ENCODE assay signal across 8 mouse cellular contexts in the genomic region with DNA sequence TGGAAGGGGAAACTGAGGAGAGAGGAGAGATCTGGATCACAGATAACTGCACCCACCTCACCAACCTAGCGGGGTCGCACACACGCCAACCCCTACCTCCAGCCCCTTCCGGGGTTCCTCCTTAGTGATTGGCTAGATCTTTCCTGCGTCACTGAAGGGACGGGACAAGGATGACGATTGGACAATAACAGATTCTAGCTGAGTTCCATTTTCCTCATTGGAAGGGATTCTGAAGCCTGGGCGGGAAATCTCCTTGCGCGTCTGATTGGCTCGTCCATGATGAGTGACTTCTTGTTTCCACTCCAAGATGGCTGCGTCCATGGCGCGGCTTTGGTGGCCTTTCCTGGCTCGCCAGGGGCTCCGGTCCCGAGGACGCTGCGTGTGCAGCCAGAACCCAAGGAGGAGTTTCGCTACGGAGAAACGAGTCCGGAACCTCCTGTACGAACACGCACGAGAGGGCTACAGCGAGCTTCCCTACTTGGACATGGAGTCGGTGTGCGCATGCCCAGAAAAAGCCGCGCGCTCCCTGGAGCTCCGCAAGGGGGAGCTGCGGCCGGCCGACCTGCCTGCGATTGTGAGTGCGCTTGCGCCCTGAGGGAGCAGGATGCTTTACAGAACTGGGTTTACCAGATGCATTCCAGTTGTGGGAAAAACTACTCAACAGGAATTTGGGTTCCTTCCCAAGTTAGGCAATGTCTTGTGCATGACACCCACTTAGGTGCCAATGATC. TPM values are rescaled to one million over a fixed set of nuclear protein-coding genes. Genes with fewer than 3 reads are reported as not detected.
DNase-seq lines count a peak whose midpoint lies in the region; ATAC-seq and TF ChIP-seq lines count a peak whose summit lies in the region.

A gene (minus strand): TSS at position 112 of the 730 bp plus-strand sequence.
A gene (plus strand): TSS at position 284 of the 730 bp plus-strand sequence.

- H3K4me2 ChIP-seq in heart, embryonic 15.5 days = peak within 1 kb of the TSS; percentile 68
- peak within 1 kb of the TSS; percentile 93 for H3K4me2 ChIP-seq in liver, embryonic 14.5 days (ENCODE audit: low read depth)
- peak within 1 kb of the TSS; percentile 96 for H3K4me2 ChIP-seq in neural tube, embryonic 11.5 days (ENCODE audit: low read depth)
- H3K4me2 ChIP-seq in stomach, postnatal 0 days (replicated peaks; ENCODE audit: low read depth) = peak within 1 kb of the TSS; percentile 86

- H3K9me3 ChIP-seq in forebrain, embryonic 10.5 days = no peaks in the 10 kb centered on the region
- H3K9me3 ChIP-seq in heart, embryonic 15.5 days (replicated peaks) = no peaks in the 10 kb centered on the region
- H3K9me3 ChIP-seq in liver, embryonic 14.5 days (ENCODE audit: control insufficient read depth, low read length) = no peaks in the 10 kb centered on the region
- H3K9me3 ChIP-seq in neural tube, embryonic 11.5 days (ENCODE audit: control insufficient read depth, low read length) = no peaks in the 10 kb centered on the region
- H3K9me3 ChIP-seq in stomach, postnatal 0 days (ENCODE audit: control insufficient read depth, low read length) = no peaks in the 10 kb centered on the region

- H3K4me3 ChIP-seq in forebrain, embryonic 10.5 days = peak within 1 kb of the TSS; percentile 80
- peak within 1 kb of the TSS; percentile 82 for H3K4me3 ChIP-seq in heart, embryonic 15.5 days
- peak within 1 kb of the TSS; percentile 77 to 88 for H3K4me3 ChIP-seq in liver, embryonic 14.5 days (ENCODE audit: insufficient read depth in 1 of 2, low read depth in 2 of 2, low read length in 2 of 2)
- peak within 1 kb of the TSS; percentile 68 for H3K4me3 ChIP-seq in neural tube, embryonic 11.5 days (ENCODE audit: low read depth, low read length)
- H3K4me3 ChIP-seq in stomach, postnatal 0 days (ENCODE audit: low read depth, low read length) = peak within 1 kb of the TSS; percentile 63

- H3K9ac ChIP-seq in heart, embryonic 15.5 days = peak within 1 kb of the TSS; percentile 79
- H3K9ac ChIP-seq in liver, embryonic 14.5 days (replicated peaks) = peak within 1 kb of the TSS; percentile 94
- peak within 1 kb of the TSS; percentile 81 for H3K9ac ChIP-seq in neural tube, embryonic 11.5 days (ENCODE audit: low read length)
- H3K9ac ChIP-seq in stomach, postnatal 0 days (ENCODE audit: low read length) = peak within 1 kb of the TSS; percentile 70

- peaks cover 64% of the 10 kb centered on the region for H3K36me3 ChIP-seq in forebrain, embryonic 10.5 days (replicated peaks)
- peaks cover 27% of the 10 kb centered on the region for H3K36me3 ChIP-seq in heart, embryonic 15.5 days
- peaks cover 3% of the 10 kb centered on the region for H3K36me3 ChIP-seq in liver, embryonic 14.5 days (replicated peaks; ENCODE audit: control insufficient read depth, insufficient read depth, low read depth)
- H3K36me3 ChIP-seq in neural tube, embryonic 11.5 days (ENCODE audit: control insufficient read depth, insufficient read depth, low read length) = peaks cover 5% of the 10 kb centered on the region; the same call in 1 of the 2 replicates
- no peaks in the 10 kb centered on the region; the same call in 1 of the 2 replicates for H3K36me3 ChIP-seq in stomach, postnatal 0 days (ENCODE audit: control insufficient read depth, insufficient read depth, low read length)

- TF ChIP-seq CTCF in liver, embryonic 14.5 days (IDR thresholded peaks at IDR 0.05; ENCODE audit: low read depth) = peak; percentile 99
- TF ChIP-seq CTCF in stomach, postnatal 0 days (IDR thresholded peaks at IDR 0.05; ENCODE audit: low read depth) = peak; percentile 96

- ATAC-seq in heart, embryonic 15.5 days (replicated peaks; ENCODE audit: insufficient number of reproducible peaks, insufficient read depth, low FRiP score, low read depth) = peak; percentile 98
- ATAC-seq in liver, embryonic 14.5 days (ENCODE audit: insufficient read depth) = peak; percentile 94
- peak; percentile 99 for ATAC-seq in neural tube, embryonic 11.5 days (ENCODE audit: insufficient read depth, low FRiP score, low TSS enrichment)
- peak; percentile 97 for ATAC-seq in stomach, postnatal 0 days (ENCODE audit: low FRiP score, low TSS enrichment)

- peak; percentile 90 to 96 for DNase-seq in CD8-positive naive resting alpha-beta T cell, adult 2 months (ENCODE audit: low read depth in 2 of 2, low spot score in 2 of 2)
- DNase-seq in c-Kit-positive CD71-negative TER-119-negative erythroid progenitor cells, embryonic 14.5 days (ENCODE audit: low read depth) = peak; percentile 95
- peak; percentile 97 for DNase-seq in forebrain, embryonic 10.5 days (ENCODE audit: extremely low spot score, low spot score)
- DNase-seq in kidney, postnatal 25 days = peak; percentile 94 to 97
- peak; percentile 97 to 99 (median 98) for DNase-seq in liver, embryonic 14.5 days (ENCODE audit: low read depth in 3 of 3, low spot score in 3 of 3)
- peak; percentile 96 for DNase-seq in neural tube, embryonic 11.5 days (ENCODE audit: low spot score)
- DNase-seq in stomach, postnatal 0 days (ENCODE audit: low spot score) = peak; percentile 95

- TF ChIP-seq EP300 in liver, embryonic 14.5 days (IDR thresholded peaks at IDR 0.05; ENCODE audit: low read depth) = no peak
- no peak for TF ChIP-seq EP300 in stomach, postnatal 0 days (optimal IDR thresholded peaks at IDR 0.05)

- WGBS in forebrain, embryonic 10.5 days = under 1% methylated on average over 39 of the region's 39 CpGs
- under 1% methylated on average over 39 of the region's 39 CpGs for WGBS in heart, embryonic 15.5 days
- under 1% methylated on average over 39 of the region's 39 CpGs for WGBS in liver, embryonic 14.5 days (ENCODE audit: insufficient replicate concordance)
- under 1% methylated on average over 39 of the region's 39 CpGs for WGBS in neural tube, embryonic 11.5 days
- under 1% methylated on average over 39 of the region's 39 CpGs for WGBS in stomach, postnatal 0 days

- H3K27me3 ChIP-seq in forebrain, embryonic 10.5 days (ENCODE audit: poor library complexity, severe bottlenecking) = no peaks in the 10 kb centered on the region
- no peaks in the 10 kb centered on the region for H3K27me3 ChIP-seq in heart, embryonic 15.5 days
- no peaks in the 10 kb centered on the region for H3K27me3 ChIP-seq in liver, embryonic 14.5 days (ENCODE audit: control insufficient read depth, insufficient read depth, low read length)
- no peaks in the 10 kb centered on the region for H3K27me3 ChIP-seq in neural tube, embryonic 11.5 days (ENCODE audit: control insufficient read depth, insufficient read depth, low read length)
- H3K27me3 ChIP-seq in stomach, postnatal 0 days (ENCODE audit: control insufficient read depth, insufficient read depth, low read length) = no peaks in the 10 kb centered on the region

- peak within 1 kb of the TSS; percentile 96 for H3K27ac ChIP-seq in forebrain, embryonic 10.5 days
- H3K27ac ChIP-seq in heart, embryonic 15.5 days = peak within 1 kb of the TSS; percentile 94
- H3K27ac ChIP-seq in liver, embryonic 14.5 days = peak within 1 kb of the TSS; percentile 63
- H3K27ac ChIP-seq in neural tube, embryonic 11.5 days (ENCODE audit: low read depth, low read length) = 0 out of 2 replicates have a peak within 1 kb of the TSS, but pooled peaks have one; percentile 56
- peak within 1 kb of the TSS; percentile 85 for H3K27ac ChIP-seq in stomach, postnatal 0 days (replicated peaks)

- peaks cover 23% of the 10 kb centered on the region for H3K4me1 ChIP-seq in forebrain, embryonic 10.5 days
- peaks cover 14% of the 10 kb centered on the region for H3K4me1 ChIP-seq in heart, embryonic 15.5 days (replicated peaks)
- peaks cover 6 to 13% of the 10 kb centered on the region in 2 experiments for H3K4me1 ChIP-seq in liver, embryonic 14.5 days (replicated peaks; ENCODE audit: control insufficient read depth in 2 of 2, insufficient read depth in 2 of 2, low read length in 1 of 2)
- H3K4me1 ChIP-seq in neural tube, embryonic 11.5 days (ENCODE audit: control insufficient read depth, insufficient read depth, low read length) = peaks cover 8% of the 10 kb centered on the region
- no peaks in the 10 kb centered on the region for H3K4me1 ChIP-seq in stomach, postnatal 0 days (replicated peaks; ENCODE audit: control insufficient read depth, insufficient read depth)

RNA-seq across cellular contexts. Expression of the first gene that starts in this region (rescaled TPM):
- polyA plus RNA-seq in forebrain, embryonic 10.5 days (2016; fragmentation: Nextera tagmentation; extraction: Ambion mirVana) = 156 and 161 TPM in 2 replicates
- 102 and 109 TPM in 2 replicates for polyA plus RNA-seq in heart, embryonic 15.5 days (2015; fragmentation: Nextera tagmentation; extraction: Ambion mirVana)
- polyA plus RNA-seq in liver, embryonic 14.5 days (2012; rRNA removed) = 46.2 and 50.2 TPM in 2 replicates
- polyA plus RNA-seq in liver, embryonic 14.5 days (2014; fragmentation: Nextera tagmentation; extraction: Ambion mirVana) = 82.5 and 91.0 TPM in 2 replicates
- 128 and 129 TPM in 2 replicates for polyA plus RNA-seq in neural tube, embryonic 11.5 days (2014; fragmentation: Nextera tagmentation; extraction: Ambion mirVana)
- 113 and 118 TPM in 2 replicates for polyA plus RNA-seq in stomach, postnatal 0 days (2015; fragmentation: Nextera tagmentation; extraction: Ambion mirVana)

RNA-seq across cellular contexts. Expression of the second gene that starts in this region (rescaled TPM):
- polyA plus RNA-seq in forebrain, embryonic 10.5 days (2016; fragmentation: Nextera tagmentation; extraction: Ambion mirVana) = 40.7 and 43.4 TPM in 2 replicates
- 16.8 and 20.6 TPM in 2 replicates for polyA plus RNA-seq in heart, embryonic 15.5 days (2015; fragmentation: Nextera tagmentation; extraction: Ambion mirVana)
- polyA plus RNA-seq in liver, embryonic 14.5 days (2012; rRNA removed) = 11.4 and 12.7 TPM in 2 replicates
- polyA plus RNA-seq in liver, embryonic 14.5 days (2014; fragmentation: Nextera tagmentation; extraction: Ambion mirVana) = 9.3 and 11.3 TPM in 2 replicates
- 28.8 and 32.4 TPM in 2 replicates for polyA plus RNA-seq in neural tube, embryonic 11.5 days (2014; fragmentation: Nextera tagmentation; extraction: Ambion mirVana)
- polyA plus RNA-seq in stomach, postnatal 0 days (2015; fragmentation: Nextera tagmentation; extraction: Ambion mirVana) = 11.4 and 12.3 TPM in 2 replicates

Comparison
In these comparisons a context has a peak if more than half of its experiments do, and no peak if none do; other contexts are left out.
1. Peak in every context shown above with its lines: DNase-seq, ATAC-seq, H3K4me3 ChIP-seq and H3K27ac ChIP-seq.